Mouse (Mus musculus) heart, embryonic 13.5 days (tissue): ENCODE measurements around the gene Sdhaf2. TPM values are rescaled to one million over a fixed set of nuclear protein-coding genes. Genes with fewer than 3 reads are reported as not detected.

ENCODE experiments used
- ATAC-seq: fragments of 200-750 bp; cut with Nextera tagmentation; 2 replicates; pipeline ENCODE4 v1.8.0; 2017; ENCODE audit warnings: moderate TSS enrichment; ENCODE audit not compliant: insufficient number of reproducible peaks, low FRiP score, low TSS enrichment; ENCODE audit errors: extremely low read depth
- H3K27ac ChIP-seq: fragments of 300-500 bp; sonication (generic); replicated peaks from 2 replicates; pipeline ENCODE4 v1.5.1; 2015; ENCODE audit warnings: moderate library complexity, mild to moderate bottlenecking, inconsistent platforms
- H3K27me3 ChIP-seq: fragments of 300-500 bp; sonication (generic); replicated peaks from 2 replicates; pipeline ENCODE4 v1.6.1; 2015; ENCODE audit warnings: mild to moderate bottlenecking, inconsistent platforms
- H3K36me3 ChIP-seq: fragments of 300-500 bp; sonication (generic); 2 replicates; pipeline ENCODE4 v1.6.1; 2015; ENCODE audit warnings: mild to moderate bottlenecking, inconsistent platforms
- H3K4me1 ChIP-seq: fragments of 300-500 bp; sonication (generic); 2 replicates; pipeline ENCODE4 v1.6.1; 2015; ENCODE audit warnings: inconsistent platforms
- H3K4me2 ChIP-seq: fragments of 300-500 bp; sonication (generic); 2 replicates; pipeline ENCODE4 v1.6.1; 2015; ENCODE audit warnings: inconsistent platforms, mild to moderate bottlenecking, moderate library complexity
- H3K4me3 ChIP-seq: fragments of 300-500 bp; sonication (generic); 2 replicates; pipeline ENCODE4 v1.5.1; 2015; ENCODE audit warnings: moderate library complexity, mild to moderate bottlenecking, inconsistent platforms
- H3K9ac ChIP-seq: fragments of 300-500 bp; sonication (generic); 2 replicates; pipeline ENCODE4 v1.6.1; 2015; ENCODE audit warnings: inconsistent platforms, mild to moderate bottlenecking, moderate library complexity
- H3K9me3 ChIP-seq: fragments of 300-500 bp; sonication (generic); 2 replicates; pipeline ENCODE4 v1.6.1; 2016; ENCODE audit warnings: inconsistent platforms
- WGBS: fragments of 180-500 bp; shearing (Covaris S2); methylation state at CpG from one replicate; pipeline ENCODE4 v1.1.7; 2015; ENCODE audit warnings: mixed read lengths; 5-methylcytosine and 5-hydroxymethylcytosine counted together
- polyA plus RNA-seq: library from polyadenylated mRNA; unstranded; fragments of >200 nt; fragmentation: Nextera tagmentation; extraction: Ambion mirVana; gene quantifications from 2 replicates; pipeline ENCODE4 v1.2.1, GENCODE M21; 2015

Gene Sdhaf2
- polyA plus RNA-seq, 1 experiment from 2014 or later = 52.4 TPM

DNA sequence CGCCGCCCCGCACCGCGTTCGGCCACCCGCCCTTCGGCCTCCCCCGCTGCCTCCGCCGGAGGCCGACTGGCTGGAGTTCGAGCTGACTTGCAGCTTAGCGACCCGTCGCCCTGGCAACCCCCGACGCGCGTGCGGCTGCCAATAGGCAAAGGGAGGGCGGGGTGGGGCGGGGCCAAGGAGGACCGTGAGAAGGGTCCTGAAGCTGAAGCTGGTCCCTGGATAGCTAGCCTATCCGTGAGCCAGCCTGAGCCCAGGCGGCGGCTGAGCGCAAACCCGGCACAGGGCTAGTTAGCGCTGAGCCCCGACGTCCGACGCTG lies 68.5 kb downstream of the Sdhaf2 start:
- Histone ChIP-seq H3K9me3 (no peaks in the 10 kb centered on the region), H3K27ac (no peak overlapping the region), H3K4me3 (peak overlapping the region; percentile 56), H3K36me3 (no peaks in the 10 kb centered on the region), H3K9ac (peak overlapping the region; percentile 61), H3K27me3 (peaks cover 99% of the 10 kb centered on the region), H3K4me2 (peak overlapping the region; percentile 74), H3K4me1 (peaks cover 26% of the 10 kb centered on the region)
- ATAC-seq = peak; percentile 45; the same call in 1 of the 2 replicates
- under 1% methylated on average over 33 of the region's 34 CpGs for WGBS

- no peak within 1 kb of the TSS for H3K27ac ChIP-seq
- under 1% methylated on average over 76 of the region's 96 CpGs for WGBS
- H3K27me3 ChIP-seq = peaks cover 99% of the 10 kb centered on the region
- H3K4me3 ChIP-seq = peak within 1 kb of the TSS; percentile 56
- H3K9ac ChIP-seq = peak within 1 kb of the TSS; percentile 61
- peak; percentile 24; the same call in 1 of the 2 replicates for ATAC-seq
- H3K36me3 ChIP-seq = no peaks in the 10 kb centered on the region
- H3K4me2 ChIP-seq = peak within 1 kb of the TSS; percentile 74
- H3K4me1 ChIP-seq = peaks cover 26% of the 10 kb centered on the region
- no peaks in the 10 kb centered on the region for H3K9me3 ChIP-seq
Observed at GRCm38 (mm10) chr19:10456752-10457483, 69.0 kb downstream of the Sdhaf2 start, which contains the start of gene Lrrc10b. Lrrc10b (minus strand) TSS chr19:10457473.

GRCm38 (mm10) chr19:10455437-10455806 lies 70.5 kb downstream of the Sdhaf2 start:
- Histone ChIP-seq H3K4me1 (peaks cover 26% of the 10 kb centered on the region), H3K27ac (no peak overlapping the region), H3K4me3 (no peak overlapping the region), H3K4me2 (no peak overlapping the region), H3K9me3 (no peaks in the 10 kb centered on the region), H3K36me3 (no peaks in the 10 kb centered on the region), H3K27me3 (peaks cover 100% of the 10 kb centered on the region), H3K9ac (no peak overlapping the region)
- ATAC-seq = no peak
- WGBS = 58% methylated on average over 3 of the region's 3 CpGs

DNA sequence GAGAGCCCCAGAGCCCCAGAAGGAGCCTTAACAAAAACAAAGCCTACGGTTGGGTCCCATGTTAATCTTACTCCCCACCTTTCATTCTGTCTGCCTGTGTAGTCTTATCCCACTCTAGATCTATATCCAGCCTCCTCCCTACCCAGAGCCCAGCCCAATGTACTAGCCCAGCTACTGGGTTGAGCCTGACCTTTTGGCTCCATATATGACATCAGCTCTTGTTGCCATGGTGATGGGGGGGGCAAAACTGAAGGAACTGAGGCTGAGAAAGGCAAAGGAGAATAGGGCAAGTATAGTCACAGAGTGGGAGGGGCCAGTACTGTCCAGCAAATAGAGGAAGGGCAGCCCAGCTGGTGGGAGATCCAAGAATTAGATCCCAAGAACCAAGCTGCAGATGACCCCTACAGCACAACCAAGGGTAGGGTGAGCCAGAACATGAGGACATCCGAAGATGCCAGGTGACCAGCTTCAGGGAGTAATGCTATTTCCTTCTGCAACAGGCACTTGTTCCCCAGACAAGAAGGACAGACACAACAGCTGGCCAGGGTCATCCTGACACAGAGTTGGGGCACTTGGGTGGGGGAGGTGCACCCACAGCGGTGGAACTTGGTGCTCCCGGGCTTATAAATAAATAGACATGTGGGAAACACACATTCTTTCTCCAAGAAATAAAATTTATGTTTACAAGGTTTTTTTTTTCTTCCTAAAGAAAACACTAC lies 71.1 kb downstream of the Sdhaf2 start:
- Histone ChIP-seq H3K4me1 (peaks cover 26% of the 10 kb centered on the region), H3K4me2 (no peak overlapping the region), H3K27me3 (peaks cover 98% of the 10 kb centered on the region), H3K36me3 (no peaks in the 10 kb centered on the region), H3K9ac (no peak overlapping the region), H3K4me3 (no peak overlapping the region), H3K9me3 (no peaks in the 10 kb centered on the region), H3K27ac (no peak overlapping the region)
- ATAC-seq = no peak
- WGBS = 58% methylated on average over 4 of the region's 4 CpGs

Other genes with a start within 250 kb of the Sdhaf2 start
- gene Dagla, start 221.3 kb downstream of the Sdhaf2 start, polyA plus RNA-seq = 0.96 and 0.99 TPM in 2 replicates
- gene Syt7, start 137.1 kb downstream of the Sdhaf2 start, polyA plus RNA-seq = 0.43 and 0.61 TPM in 2 replicates
- gene Lrrc10b, start 68.7 kb downstream of the Sdhaf2 start, polyA plus RNA-seq = 0.09 and 0.11 TPM in 2 replicates
- 0.10 and 0.19 TPM in 2 replicates for gene Ppp1r32, start 43.2 kb downstream of the Sdhaf2 start, polyA plus RNA-seq
- 27.3 and 29.9 TPM in 2 replicates for gene Cpsf7, start 876 bp downstream of the Sdhaf2 start, polyA plus RNA-seq
- gene Tmem216, start 30.1 kb upstream of the Sdhaf2 start, polyA plus RNA-seq = 18.0 and 19.8 TPM in 2 replicates
- 10.9 and 12.3 TPM in 2 replicates for gene Cyb561a3, start 51.0 kb upstream of the Sdhaf2 start, polyA plus RNA-seq
- gene Tmem138, start 51.2 kb upstream of the Sdhaf2 start, polyA plus RNA-seq = 27.1 and 28.0 TPM in 2 replicates
- 252 and 255 TPM in 2 replicates for gene Ddb1, start 79.2 kb upstream of the Sdhaf2 start, polyA plus RNA-seq
- gene Tkfc, start 79.5 kb upstream of the Sdhaf2 start, polyA plus RNA-seq = 9.1 and 11.0 TPM in 2 replicates
- 0.59 TPM in 2 replicates for gene Vwce, start 108.1 kb upstream of the Sdhaf2 start, polyA plus RNA-seq
- not detected in 2 replicates for gene Pga5, start 151.9 kb upstream of the Sdhaf2 start, polyA plus RNA-seq
- 28.4 and 30.3 TPM in 2 replicates for gene Vps37c, start 162.6 kb upstream of the Sdhaf2 start, polyA plus RNA-seq
- gene Cd5, start 212.9 kb upstream of the Sdhaf2 start, polyA plus RNA-seq = 0.71 TPM in 2 replicates